Mouse (Mus musculus) midbrain, embryonic 14.5 days (tissue): ENCODE measurements at regions not wholly inside any gene's neighbourhood (a gene's known extent, or its start where the extent isn't known, plus 50 kb on each side); places are given as distances from the start of the nearest gene placed in this dataset.
A peak's percentile ranks its signal among the peaks of the same experiment; 100 is the strongest.

ENCODE experiments used
- ATAC-seq: fragments of 200-750 bp; cut with Nextera tagmentation; 2 replicates; pipeline ENCODE4 v1.8.0; 2017; ENCODE audit warnings: moderate number of reproducible peaks, moderate library complexity; ENCODE audit not compliant: low FRiP score, low TSS enrichment
- DNase-seq: peaks from one replicate; pipeline ENCODE4 v3.0.0-alpha.2; 2015
- H3K27ac ChIP-seq: fragments of 300-500 bp; sonication (generic); replicated peaks from 2 replicates; pipeline ENCODE4 v1.5.1; 2014; ENCODE audit warnings: mild to moderate bottlenecking, low read depth, low read length, moderate library complexity
- H3K27me3 ChIP-seq: fragments of 300-500 bp; sonication (generic); 2 replicates; pipeline ENCODE4 v1.6.1; 2014; ENCODE audit warnings: low read length, control low read depth, mixed read lengths; ENCODE audit not compliant: control insufficient read depth, insufficient read depth
- H3K36me3 ChIP-seq: fragments of 300-500 bp; sonication (generic); 2 replicates; pipeline ENCODE4 v1.6.1; 2014; ENCODE audit warnings: low read length, control low read depth; ENCODE audit not compliant: control insufficient read depth, insufficient read depth
- H3K4me1 ChIP-seq: fragments of 300-500 bp; sonication (generic); 2 replicates; pipeline ENCODE4 v1.6.1; 2014; ENCODE audit warnings: mild to moderate bottlenecking, antibody characterized with exemption, low read length, control low read depth; ENCODE audit not compliant: control insufficient read depth, insufficient read depth
- H3K4me2 ChIP-seq: fragments of 300-500 bp; sonication (generic); 2 replicates; pipeline ENCODE4 v1.6.1; 2014; ENCODE audit warnings: mild to moderate bottlenecking, low read length, moderate library complexity
- H3K4me3 ChIP-seq: fragments of 300-500 bp; sonication (generic); replicated peaks from 2 replicates; pipeline ENCODE4 v1.5.1; 2014; ENCODE audit warnings: low read depth, low read length
- H3K9ac ChIP-seq: fragments of 300-500 bp; sonication (generic); replicated peaks from 2 replicates; pipeline ENCODE4 v1.6.1; 2014; ENCODE audit warnings: mild to moderate bottlenecking, low read length, moderate library complexity
- H3K9me3 ChIP-seq: fragments of 300-500 bp; sonication (generic); 2 replicates; pipeline ENCODE4 v1.6.1; 2016; ENCODE audit warnings: low read length, control low read depth, mixed read lengths; ENCODE audit not compliant: control insufficient read depth
- WGBS: fragments of 180-500 bp; shearing (Covaris S2); extraction: QIAGEN DNeasy Blood & Tissue Kit; methylation state at CpG from one replicate; pipeline ENCODE4 v1.1.7; 2014; 5-methylcytosine and 5-hydroxymethylcytosine counted together

GRCm38 (mm10) chr7:72615232-72615631 lies 308.8 kb upstream of the Mctp2 start:
- no peaks in the 10 kb centered on the region for H3K27me3 ChIP-seq
- no peaks in the 10 kb centered on the region for H3K4me1 ChIP-seq
- ATAC-seq: no peak
- no peak overlapping the region for H3K4me3 ChIP-seq
- no peak overlapping the region for H3K27ac ChIP-seq
- no peaks in the 10 kb centered on the region for H3K9me3 ChIP-seq
- H3K4me2 ChIP-seq: no peak overlapping the region
- no peaks in the 10 kb centered on the region for H3K36me3 ChIP-seq
- no peak for DNase-seq
- H3K9ac ChIP-seq: no peak overlapping the region
- 83% methylated on average over 4 of the region's 4 CpGs for WGBS

GRCm38 (mm10) chr7:72627369-72627768 lies 321.0 kb upstream of the Mctp2 start:
- Histone ChIP-seq H3K9ac (no peak overlapping the region), H3K4me2 (no peak overlapping the region), H3K36me3 (no peaks in the 10 kb centered on the region), H3K4me1 (no peaks in the 10 kb centered on the region), H3K4me3 (no peak overlapping the region), H3K9me3 (peaks cover 6% of the 10 kb centered on the region; the same call in 1 of the 2 replicates), H3K27me3 (no peaks in the 10 kb centered on the region), H3K27ac (no peak overlapping the region)
- ATAC-seq: no peak
- peak; percentile 53 for DNase-seq
- 39% methylated on average over 4 of the region's 4 CpGs for WGBS

GRCm38 (mm10) chr7:72639566-72639965 lies 333.2 kb upstream of the Mctp2 start:
- no peak for ATAC-seq
- 94% methylated on average over 2 of the region's 2 CpGs for WGBS

GRCm38 (mm10) chr7:72675018-72675417 lies 368.6 kb upstream of the Mctp2 start:
- Histone ChIP-seq H3K4me1 (no peaks in the 10 kb centered on the region), H3K27me3 (no peaks in the 10 kb centered on the region), H3K9ac (no peak overlapping the region), H3K4me2 (no peak overlapping the region), H3K36me3 (no peaks in the 10 kb centered on the region), H3K27ac (no peak overlapping the region; the same call in 1 of the 2 replicates), H3K4me3 (no peak overlapping the region), H3K9me3 (no peaks in the 10 kb centered on the region)
- DNase-seq: peak; percentile 46
- no peak for ATAC-seq
- 61% methylated on average over 6 of the region's 6 CpGs for WGBS

More at GRCm38 (mm10) chr7:72639566-72639965, 333.2 kb upstream of the Mctp2 start:
- Histone ChIP-seq H3K4me3 (no peak overlapping the region), H3K27ac (no peak overlapping the region), H3K9me3 (no peaks in the 10 kb centered on the region), H3K4me1 (no peaks in the 10 kb centered on the region), H3K27me3 (no peaks in the 10 kb centered on the region), H3K9ac (no peak overlapping the region), H3K36me3 (no peaks in the 10 kb centered on the region), H3K4me2 (no peak overlapping the region)
- no peak for DNase-seq

GRCm38 (mm10) chr7:72685803-72686202 lies 379.4 kb upstream of the Mctp2 start:
- WGBS: 59% methylated on average over 2 of the region's 2 CpGs
- peak; percentile 17 for DNase-seq

GRCm38 (mm10) chr7:72687356-72687755 lies 380.9 kb upstream of the Mctp2 start:
- H3K36me3 ChIP-seq: no peaks in the 10 kb centered on the region
- 64% methylated on average over 4 of the region's 4 CpGs for WGBS
- H3K9me3 ChIP-seq: no peaks in the 10 kb centered on the region
- H3K27ac ChIP-seq: no peak overlapping the region
- no peaks in the 10 kb centered on the region for H3K27me3 ChIP-seq
- H3K4me1 ChIP-seq: 0 out of 2 replicates have a peak, but pooled peaks cover 4% of the 10 kb centered on the region
- ATAC-seq (no peak), DNase-seq (no peak)
- no peak overlapping the region for H3K4me3 ChIP-seq
- H3K9ac ChIP-seq: no peak overlapping the region
- H3K4me2 ChIP-seq: no peak overlapping the region

More at GRCm38 (mm10) chr7:72685803-72686202, 379.4 kb upstream of the Mctp2 start:
- no peaks in the 10 kb centered on the region for H3K9me3 ChIP-seq
- H3K9ac ChIP-seq: no peak overlapping the region
- no peak for ATAC-seq
- H3K4me3 ChIP-seq: no peak overlapping the region
- no peak overlapping the region for H3K4me2 ChIP-seq
- no peak overlapping the region for H3K27ac ChIP-seq
- no peaks in the 10 kb centered on the region for H3K36me3 ChIP-seq
- no peaks in the 10 kb centered on the region for H3K27me3 ChIP-seq
- 0 out of 2 replicates have a peak, but pooled peaks cover 4% of the 10 kb centered on the region for H3K4me1 ChIP-seq

GRCm38 (mm10) chr7:72691396-72691795 lies 385.0 kb upstream of the Mctp2 start:
- no peak overlapping the region for H3K4me3 ChIP-seq
- H3K36me3 ChIP-seq: no peaks in the 10 kb centered on the region
- no peak overlapping the region for H3K9ac ChIP-seq
- no peaks in the 10 kb centered on the region for H3K27me3 ChIP-seq
- no peak overlapping the region for H3K4me2 ChIP-seq
- H3K27ac ChIP-seq: no peak overlapping the region
- ATAC-seq (no peak), DNase-seq (no peak)
- no peaks in the 10 kb centered on the region for H3K4me1 ChIP-seq
- H3K9me3 ChIP-seq: no peaks in the 10 kb centered on the region
- 70% methylated on average over 3 of the region's 3 CpGs for WGBS

- ATAC-seq (no peak), DNase-seq (peak; percentile 30)
- Histone ChIP-seq H3K4me3 (no peak overlapping the region), H3K9me3 (no peaks in the 10 kb centered on the region), H3K27me3 (no peaks in the 10 kb centered on the region), H3K4me2 (no peak overlapping the region), H3K36me3 (no peaks in the 10 kb centered on the region), H3K4me1 (no peaks in the 10 kb centered on the region), H3K27ac (no peak overlapping the region), H3K9ac (no peak overlapping the region)
- 72% methylated on average over 9 of the region's 9 CpGs for WGBS
Measured at GRCm38 (mm10) chr7:72691859-72692258, 385.5 kb upstream of the Mctp2 start.

- Histone ChIP-seq H3K9ac (no peak overlapping the region), H3K4me1 (no peaks in the 10 kb centered on the region), H3K27ac (no peak overlapping the region), H3K4me3 (no peak overlapping the region), H3K27me3 (no peaks in the 10 kb centered on the region), H3K9me3 (no peaks in the 10 kb centered on the region), H3K4me2 (no peak overlapping the region), H3K36me3 (no peaks in the 10 kb centered on the region)
- ATAC-seq: no peak
- no peak for DNase-seq
- WGBS: 96% methylated on average over 3 of the region's 3 CpGs
Measured at GRCm38 (mm10) chr7:72696736-72697135, 390.3 kb upstream of the Mctp2 start.
